ENCODE assay signal across 33 mouse cellular contexts in the genomic region with DNA sequence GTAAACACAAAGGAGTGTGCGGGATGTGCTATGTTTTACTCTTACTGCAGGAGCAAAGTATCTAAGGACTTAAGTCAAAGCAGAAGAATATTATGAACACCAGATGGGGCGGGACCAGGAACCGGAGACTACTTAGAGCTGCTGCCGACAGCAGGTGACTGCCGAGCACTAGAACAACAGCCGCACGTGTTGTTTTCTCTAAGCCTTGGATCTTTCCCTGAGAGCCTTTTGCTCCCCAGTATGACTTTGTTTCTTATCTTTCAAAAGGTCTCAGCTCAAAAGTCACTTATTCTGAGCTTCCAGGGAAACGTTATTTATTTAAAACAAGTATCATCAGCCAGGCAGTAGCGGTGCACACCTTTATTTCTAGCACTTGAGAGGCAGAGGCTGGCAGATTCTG.
"Had no signal": no experiment of that assay in that cellular context is flagged by ENCODE, and none has a peak within 500 bp of the region (broad histone marks: within the 10 kb centered on the region; RNA-seq: fewer than 3 reads in every experiment).

No protein-coding gene starts in this region.

- H3K9me3 ChIP-seq: heart, embryonic 10.5 days; heart, embryonic 12.5 days; heart, embryonic 13.5 days; heart, embryonic 15.5 days; hindbrain, embryonic 10.5 days; hindbrain, embryonic 12.5 days; hindbrain, embryonic 13.5 days; hindbrain, embryonic 15.5 days; intestine, embryonic 15.5 days; kidney, embryonic 15.5 days had no signal

- H3K4me3 ChIP-seq: heart, embryonic 10.5 days; heart, embryonic 12.5 days; heart, embryonic 13.5 days; heart, embryonic 15.5 days; hindbrain, embryonic 10.5 days; hindbrain, embryonic 12.5 days; hindbrain, embryonic 13.5 days; hindbrain, embryonic 15.5 days; intestine, embryonic 15.5 days; kidney, embryonic 15.5 days; layer of hippocampus, adult 2 months had no signal

- H3K4me2 ChIP-seq: heart, embryonic 11.5 days; heart, embryonic 12.5 days; heart, embryonic 13.5 days; heart, embryonic 15.5 days; hindbrain, embryonic 12.5 days; hindbrain, embryonic 13.5 days; hindbrain, embryonic 14.5 days; hindbrain, embryonic 15.5 days; intestine, embryonic 15.5 days; kidney, embryonic 15.5 days had no signal

- H3K4me1 ChIP-seq: heart, embryonic 10.5 days; heart, embryonic 12.5 days; heart, embryonic 13.5 days; heart, embryonic 15.5 days; hindbrain, embryonic 10.5 days; hindbrain, embryonic 12.5 days; hindbrain, embryonic 13.5 days; hindbrain, embryonic 15.5 days; intestine, embryonic 15.5 days; kidney, embryonic 15.5 days had no signal

- H3K27ac ChIP-seq: heart, embryonic 10.5 days; heart, embryonic 13.5 days; heart, embryonic 15.5 days; hindbrain, embryonic 10.5 days; hindbrain, embryonic 12.5 days; hindbrain, embryonic 13.5 days; hindbrain, embryonic 14.5 days; hindbrain, embryonic 15.5 days; hindbrain, postnatal 0 days; intestine, embryonic 15.5 days; kidney, embryonic 15.5 days; kidney, postnatal 0 days; layer of hippocampus, adult 2 months had no signal

- ATAC-seq: hindbrain, embryonic 16.5 days; hindbrain, postnatal 0 days; inflammation-experienced regulatory T-cells, adult 6 months; intestine, embryonic 15.5 days; intestine, embryonic 16.5 days; intestine, postnatal 0 days had no signal

- DNase-seq: heart, postnatal 36 days; heart, postnatal 4 days; kidney, adult 11 months; kidney, adult 18-20 months; kidney, adult 2 months; kidney, adult 8-10 months; kidney, adult 9 months; kidney, postnatal 10 days; kidney, postnatal 14 days; kidney, postnatal 25 days; kidney, postnatal 36 days; kidney, postnatal 4 days; layer of hippocampus, adult 9-11 months; layer of hippocampus, postnatal 36 days had no signal

- H3K9ac ChIP-seq: heart, embryonic 12.5 days; heart, embryonic 13.5 days; heart, embryonic 15.5 days; hindbrain, embryonic 12.5 days; hindbrain, embryonic 13.5 days; hindbrain, embryonic 14.5 days; hindbrain, embryonic 15.5 days; intestine, embryonic 15.5 days; kidney, embryonic 15.5 days had no signal

- H3K27me3 ChIP-seq: heart, embryonic 12.5 days; heart, embryonic 13.5 days; heart, embryonic 15.5 days; hindbrain, embryonic 12.5 days; hindbrain, embryonic 13.5 days; hindbrain, embryonic 15.5 days; intestine, embryonic 15.5 days; kidney, embryonic 15.5 days had no signal
